Mouse (Mus musculus) gastrocnemius, adult 2 months (tissue): Measurements from ENCODE around the gene Foxn3. TPM values are rescaled to one million over a fixed set of nuclear protein-coding genes. Genes with fewer than 3 reads are reported as not detected.

Experiments
- DNase-seq: peaks from one replicate; pipeline ENCODE4 v3.0.0; 2022
- H3K27ac ChIP-seq: fragments of 200-600 bp; 2 replicates; pipeline ENCODE4 v1.8.1; 2022; ENCODE audit warnings: mild to moderate bottlenecking
- H3K4me3 ChIP-seq: fragments of 200-600 bp; 2 replicates; pipeline ENCODE4 v1.8.1; 2022; ENCODE audit warnings: mild to moderate bottlenecking, moderate library complexity
- CTCF ChIP-seq: fragments of 200-600 bp; IDR thresholded peaks from 2 replicates; pipeline ENCODE4 v1.8.1; 2022; ENCODE audit warnings: antibody characterized with exemption, mild to moderate bottlenecking, moderate library complexity
- intact Hi-C: fragments of 180-260 bp; cut with DNase I; formaldehyde crosslinking; loops from one replicate; pipeline ENCODE4 v1.15.1; 2025
- total RNA-seq, 2 experiments: library from RNA; stranded (reverse); gene quantifications; 2 replicates each; pipeline ENCODE4 v1.2.3; 2021

Gene Foxn3
- total RNA-seq, 2 experiments from 2014 or later = 190 to 201 TPM

GRCm38 (mm10) chr12:99412496-99412895 lies 150.9 kb downstream of the Foxn3 start:
- DNase-seq = no peak
- H3K27ac ChIP-seq = no peak overlapping the region
- intact Hi-C loops = no loop called here
- H3K4me3 ChIP-seq = no peak overlapping the region
- TF ChIP-seq CTCF = no peak

DNA sequence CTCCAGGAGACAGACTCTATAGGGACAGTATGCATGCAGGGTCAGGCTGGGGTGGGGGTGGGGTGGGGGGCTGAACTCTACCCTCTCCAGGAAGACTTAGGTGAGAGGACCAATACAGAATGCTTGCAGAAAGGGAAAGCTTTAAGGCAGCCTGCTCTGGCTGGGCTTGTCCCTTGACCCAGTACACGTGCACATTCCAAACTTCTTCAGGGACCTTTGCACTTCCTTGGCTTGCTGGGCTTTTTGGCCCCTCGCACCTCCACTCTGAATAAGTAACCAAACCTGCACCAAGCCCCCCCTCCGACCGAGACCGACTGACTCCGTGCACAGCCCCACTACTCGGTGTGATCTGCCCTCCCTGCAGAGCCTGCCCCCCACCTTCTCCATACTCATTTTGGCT lies 151.3 kb downstream of the Foxn3 start:
- no peak overlapping the region for H3K4me3 ChIP-seq
- no peak for DNase-seq
- no peak overlapping the region for H3K27ac ChIP-seq
- TF ChIP-seq CTCF = no peak
- intact Hi-C loops = no loop called here

DNA sequence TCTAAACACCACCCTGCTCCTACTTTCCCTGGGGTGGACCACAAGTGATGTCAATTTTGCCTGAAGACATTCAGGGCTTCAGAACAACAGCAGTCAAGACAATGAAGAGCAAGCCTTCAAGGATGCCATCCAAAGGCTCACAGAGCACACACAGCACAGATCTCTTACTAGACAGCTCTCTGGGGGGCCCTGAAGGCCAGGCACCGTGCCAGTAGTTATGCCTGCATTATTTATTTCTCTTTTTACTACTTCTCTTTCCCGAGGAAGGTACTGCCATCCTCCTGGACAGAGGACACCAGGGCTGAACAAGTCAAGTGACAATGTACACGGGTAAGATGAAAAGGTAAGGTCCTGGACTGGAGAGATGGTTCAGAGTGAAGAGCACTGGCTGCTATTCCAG lies 154.7 kb downstream of the Foxn3 start:
- TF ChIP-seq CTCF = no peak
- DNase-seq = no peak
- H3K27ac ChIP-seq = no peak overlapping the region
- H3K4me3 ChIP-seq = no peak overlapping the region
- intact Hi-C loops = no loop called here

GRCm38 (mm10) chr12:99408089-99408488 lies 155.3 kb downstream of the Foxn3 start:
- no peak for TF ChIP-seq CTCF
- intact Hi-C loops = no loop called here
- H3K4me3 ChIP-seq = no peak overlapping the region
- H3K27ac ChIP-seq = peak overlapping the region; percentile 84; the same call in 1 of the 2 replicates
- DNase-seq = no peak

- peak; percentile 56 for DNase-seq
- Histone ChIP-seq H3K4me3 (peak overlapping the region; percentile 67), H3K27ac (peak overlapping the region; percentile 84)
- intact Hi-C loops = no loop called here
- TF ChIP-seq CTCF = no peak
These were observed 156.1 kb downstream of the Foxn3 start for GRCm38 (mm10) chr12:99407318-99407716.

DNA sequence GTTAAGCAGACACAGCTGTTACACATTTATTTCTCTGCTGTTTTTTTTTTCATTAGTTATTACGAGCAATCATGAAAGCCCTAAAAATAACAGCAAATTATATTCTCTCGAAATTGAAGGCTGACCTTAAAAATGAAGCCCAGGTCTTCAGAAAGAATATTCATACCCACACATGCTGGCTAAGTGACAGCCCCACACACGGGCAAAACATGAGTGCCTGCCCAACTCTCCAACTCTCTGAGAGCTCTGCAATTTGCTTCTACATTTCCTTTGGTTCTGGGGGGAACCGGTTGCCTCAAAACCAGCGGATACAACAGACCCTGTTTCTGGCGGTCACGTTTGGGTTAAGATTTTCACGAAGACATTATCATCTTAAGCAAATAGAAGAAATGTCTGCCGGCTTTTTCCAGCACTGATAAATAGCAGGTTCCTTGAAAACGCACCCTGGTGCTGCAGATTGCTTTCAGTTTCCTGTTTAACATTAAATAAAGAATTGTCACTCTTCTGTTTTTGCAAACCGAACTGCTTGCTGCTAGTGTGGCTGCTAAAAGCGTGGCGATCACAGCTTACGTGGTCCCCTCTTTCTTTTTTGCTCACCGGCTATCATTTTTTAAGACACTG lies 156.6 kb downstream of the Foxn3 start:
- intact Hi-C loops = no loop called here

GRCm38 (mm10) chr12:99406254-99406653 lies 157.1 kb downstream of the Foxn3 start:
- intact Hi-C loops = no loop called here
- H3K27ac ChIP-seq = peak overlapping the region; percentile 84

More for the DNA sequence above, 156.6 kb downstream of the Foxn3 start:
- peak overlapping the region; percentile 67 for H3K4me3 ChIP-seq
- peak overlapping the region; percentile 84 for H3K27ac ChIP-seq
- no peak for TF ChIP-seq CTCF
- DNase-seq = no peak

DNA sequence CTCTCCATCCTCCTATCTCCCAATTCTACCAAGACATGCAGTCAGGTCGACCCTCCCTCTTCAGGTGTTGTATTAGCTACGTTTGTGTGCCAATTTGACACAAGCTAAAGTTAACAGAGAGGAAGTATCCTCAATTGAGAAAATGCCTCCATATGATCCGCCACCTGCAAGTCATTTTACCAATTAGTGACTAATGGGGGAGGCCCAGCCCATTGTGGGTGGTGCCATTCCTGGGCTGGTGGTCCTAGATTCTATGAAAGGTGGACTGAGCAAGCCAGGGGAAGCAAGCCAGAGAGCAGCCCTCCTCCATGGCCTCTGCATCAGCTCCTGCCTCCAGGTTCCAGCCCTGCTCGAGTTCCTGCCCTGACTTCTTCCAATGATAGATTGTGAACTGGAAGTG lies 158.0 kb downstream of the Foxn3 start:
- intact Hi-C loops = no loop called here
- TF ChIP-seq CTCF = no peak
- no peak overlapping the region for H3K27ac ChIP-seq
- no peak overlapping the region for H3K4me3 ChIP-seq
- DNase-seq = no peak

More at GRCm38 (mm10) chr12:99406254-99406653, 157.1 kb downstream of the Foxn3 start:
- H3K4me3 ChIP-seq = peak overlapping the region; percentile 67
- TF ChIP-seq CTCF = no peak
- DNase-seq = no peak

DNA sequence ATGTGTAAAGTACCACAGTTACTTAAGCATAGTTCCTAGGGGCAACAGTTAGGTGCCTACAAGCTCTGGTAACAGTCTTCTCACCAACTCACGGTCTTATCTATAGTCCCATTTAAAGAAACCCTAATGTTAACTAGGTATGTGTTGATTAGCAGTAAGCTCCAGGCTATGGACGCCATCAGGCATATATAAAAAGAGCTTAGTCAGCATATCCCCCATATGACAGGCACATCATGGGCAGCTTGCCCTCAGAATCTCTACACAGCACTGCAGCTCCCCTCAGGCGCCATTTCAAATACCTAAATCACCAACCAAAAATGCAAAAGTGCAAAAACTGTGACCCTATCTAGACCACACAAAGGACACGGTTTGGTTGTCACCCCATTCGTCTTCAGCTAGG lies 160.4 kb downstream of the Foxn3 start:
- Histone ChIP-seq H3K27ac (no peak overlapping the region), H3K4me3 (no peak overlapping the region)
- intact Hi-C loops = no loop called here
- no peak for TF ChIP-seq CTCF
- DNase-seq = no peak

DNA sequence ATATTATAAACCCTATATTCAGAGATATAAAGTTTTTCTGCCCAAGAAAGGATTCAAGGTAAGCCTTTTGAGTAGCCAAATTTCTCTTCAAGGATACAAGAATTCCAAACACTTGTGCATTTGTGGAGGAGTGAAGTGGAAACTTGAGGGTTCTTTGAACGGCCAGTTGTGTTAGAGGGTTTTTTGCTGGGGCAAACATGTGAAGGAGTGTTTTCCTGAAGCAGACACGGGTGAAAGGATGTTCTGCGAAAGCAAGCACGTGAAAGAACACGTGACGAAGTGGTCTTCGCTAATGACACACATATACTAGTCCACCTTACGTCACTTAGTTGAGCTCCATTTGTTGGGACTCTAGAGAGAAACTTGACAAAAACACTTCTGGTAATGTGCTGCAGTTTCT lies 162.5 kb downstream of the Foxn3 start:
- H3K27ac ChIP-seq = no peak overlapping the region
- no peak for DNase-seq
- intact Hi-C loops = no loop called here
- TF ChIP-seq CTCF = no peak
- H3K4me3 ChIP-seq = no peak overlapping the region

DNA sequence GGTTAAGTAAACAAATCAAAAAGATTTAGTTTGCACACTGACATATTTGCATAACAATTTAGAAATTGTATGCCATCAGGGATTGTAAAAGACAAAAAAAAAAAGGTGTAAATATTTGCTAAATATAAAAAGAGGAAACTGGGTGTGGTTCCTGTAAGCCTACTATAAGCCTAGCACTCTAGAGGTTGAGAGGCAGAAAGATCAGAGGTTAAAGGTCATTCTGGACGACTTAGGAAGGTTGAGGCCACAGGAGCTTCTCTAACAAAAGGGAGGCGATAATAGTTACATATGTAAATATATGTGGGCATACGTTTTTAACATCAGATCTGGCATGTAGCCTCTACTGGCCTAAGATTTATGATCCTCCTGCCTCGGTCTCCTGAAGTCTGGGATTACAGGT lies 163.8 kb downstream of the Foxn3 start:
- H3K4me3 ChIP-seq = no peak overlapping the region
- no peak for TF ChIP-seq CTCF
- intact Hi-C loops = no loop called here
- H3K27ac ChIP-seq = no peak overlapping the region
- no peak for DNase-seq

DNA sequence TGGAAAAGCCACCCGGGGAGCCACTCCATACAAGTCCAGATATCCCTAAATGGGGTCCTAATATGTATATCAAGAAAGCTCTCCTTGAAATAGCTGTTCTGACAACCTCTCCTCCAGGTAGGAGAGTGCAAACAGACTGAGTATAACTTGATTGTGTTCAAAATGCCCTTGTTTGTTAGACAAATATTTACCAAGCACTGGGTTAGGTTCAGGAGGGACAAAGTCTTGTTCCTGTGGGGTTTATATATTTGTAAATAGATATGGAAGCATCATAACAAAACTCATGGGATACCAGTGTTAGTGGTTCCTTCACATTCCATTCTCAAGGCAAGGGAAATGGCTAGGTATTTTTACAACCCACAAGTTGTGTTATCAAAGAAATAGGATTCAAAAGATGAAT lies 166.9 kb downstream of the Foxn3 start:
- H3K27ac ChIP-seq = no peak overlapping the region
- H3K4me3 ChIP-seq = no peak overlapping the region
- no peak for TF ChIP-seq CTCF
- DNase-seq = no peak
- intact Hi-C loops = no loop called here

DNA sequence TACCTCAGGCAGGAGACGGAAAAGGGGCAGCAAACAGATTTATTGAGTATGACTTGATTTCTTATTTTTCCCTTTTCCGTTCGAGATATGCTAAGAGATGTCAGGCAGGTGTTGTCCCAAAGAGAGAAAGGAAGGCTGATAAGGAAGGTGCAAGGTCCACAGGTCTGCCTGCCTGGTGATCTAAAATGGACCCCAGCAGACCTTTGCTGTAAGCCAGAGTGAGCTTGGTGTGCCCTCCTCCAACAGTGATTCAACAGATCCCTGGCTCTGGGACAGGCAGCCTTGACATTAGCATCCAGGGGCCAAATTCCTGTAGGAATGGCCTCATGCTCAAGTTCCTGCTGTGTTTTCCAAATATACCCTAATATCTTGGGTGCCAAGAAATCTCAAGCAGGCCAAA lies 168.3 kb downstream of the Foxn3 start:
- no peak for TF ChIP-seq CTCF
- intact Hi-C loops = no loop called here
- Histone ChIP-seq H3K4me3 (no peak overlapping the region), H3K27ac (peak overlapping the region; percentile 97)
- DNase-seq = no peak

GRCm38 (mm10) chr12:99394676-99395075 lies 168.7 kb downstream of the Foxn3 start:
- DNase-seq = no peak
- no peak for TF ChIP-seq CTCF
- intact Hi-C loops = loop anchor here (5.0 kb wide), 5 partner anchors 47 to 297 kb away; partner anchors contain the start of gene Foxn3
- Histone ChIP-seq H3K27ac (peak overlapping the region; percentile 97), H3K4me3 (no peak overlapping the region)
